Mouse (Mus musculus) embryo, embryonic 9.5 days (tissue): ENCODE results near the gene Tnks1bp1.

ENCODE experiments used
- DNase-seq: peaks from one replicate; pipeline ENCODE4 v3.0.0-alpha.2; 2017; ENCODE audit errors: extremely low spot score

Gene Tnks1bp1

GRCm38 (mm10) chr2:85047596-85048167 lies at the start of gene Tnks1bp1:
Gene Tnks1bp1, plus strand, starts transcription at chr2:85048022.
- DNase-seq: peak; percentile 95

GRCm38 (mm10) chr2:84999486-85000181 lies 48.2 kb upstream of the Tnks1bp1 start:
- DNase-seq: no peak

GRCm38 (mm10) chr2:85001497-85001896 lies 46.3 kb upstream of the Tnks1bp1 start:
- no peak for DNase-seq

- DNase-seq: no peak
Measured at GRCm38 (mm10) chr2:85002575-85002974, 45.2 kb upstream of the Tnks1bp1 start.

GRCm38 (mm10) chr2:85004341-85004740 lies 43.5 kb upstream of the Tnks1bp1 start:
- DNase-seq: no peak

GRCm38 (mm10) chr2:85006600-85006999 lies 41.2 kb upstream of the Tnks1bp1 start:
- DNase-seq: no peak

GRCm38 (mm10) chr2:85007729-85008128 lies 40.1 kb upstream of the Tnks1bp1 start:
- DNase-seq: peak; percentile 17

GRCm38 (mm10) chr2:85009212-85009611 lies 38.6 kb upstream of the Tnks1bp1 start:
- no peak for DNase-seq

- no peak for DNase-seq
Measured at GRCm38 (mm10) chr2:85011906-85012604, 35.8 kb upstream of the Tnks1bp1 start.

- DNase-seq: no peak
Measured at GRCm38 (mm10) chr2:85012679-85013078, 35.1 kb upstream of the Tnks1bp1 start.

GRCm38 (mm10) chr2:85013826-85014587 lies 33.8 kb upstream of the Tnks1bp1 start:
- DNase-seq: no peak

- DNase-seq: no peak
Measured at GRCm38 (mm10) chr2:85014588-85014982, 33.2 kb upstream of the Tnks1bp1 start.

- DNase-seq: no peak
Measured at GRCm38 (mm10) chr2:85022043-85022442, 25.8 kb upstream of the Tnks1bp1 start.

GRCm38 (mm10) chr2:85026178-85026577 lies 21.6 kb upstream of the Tnks1bp1 start:
- DNase-seq: no peak

- DNase-seq: no peak
Measured at GRCm38 (mm10) chr2:85027281-85027680, 20.5 kb upstream of the Tnks1bp1 start.

- DNase-seq: no peak
Measured at GRCm38 (mm10) chr2:85029897-85030296, 17.9 kb upstream of the Tnks1bp1 start.

GRCm38 (mm10) chr2:85030989-85031388 lies 16.8 kb upstream of the Tnks1bp1 start:
- no peak for DNase-seq

GRCm38 (mm10) chr2:85033121-85033520 lies 14.7 kb upstream of the Tnks1bp1 start:
- DNase-seq: no peak

- DNase-seq: no peak
Measured at GRCm38 (mm10) chr2:85034169-85034568, 13.7 kb upstream of the Tnks1bp1 start.

- no peak for DNase-seq
Measured at GRCm38 (mm10) chr2:85036507-85037046, 11.2 kb upstream of the Tnks1bp1 start.

- peak; percentile 95 for DNase-seq
Measured at GRCm38 (mm10) chr2:85037047-85038026, 10.5 kb upstream of the Tnks1bp1 start, which contains the start of the genes Ssrp1 and P2rx3. Gene Ssrp1, plus strand, starts transcription at chr2:85037234. Gene P2rx3, minus strand, starts transcription at chr2:85037462.
